Mouse (Mus musculus) T-helper 1 cell (primary cell): Measurements from ENCODE around the gene Prrg4.

Source experiments
- in situ Hi-C: fragments of 300-600 bp; cut with MboI, MseI; formaldehyde crosslinking; loops from one replicate; pipeline ENCODE4 v1.15.1; 2025; ENCODE audit warnings: high pct_unique_total_duplicates

The Prrg4 gene

DNA sequence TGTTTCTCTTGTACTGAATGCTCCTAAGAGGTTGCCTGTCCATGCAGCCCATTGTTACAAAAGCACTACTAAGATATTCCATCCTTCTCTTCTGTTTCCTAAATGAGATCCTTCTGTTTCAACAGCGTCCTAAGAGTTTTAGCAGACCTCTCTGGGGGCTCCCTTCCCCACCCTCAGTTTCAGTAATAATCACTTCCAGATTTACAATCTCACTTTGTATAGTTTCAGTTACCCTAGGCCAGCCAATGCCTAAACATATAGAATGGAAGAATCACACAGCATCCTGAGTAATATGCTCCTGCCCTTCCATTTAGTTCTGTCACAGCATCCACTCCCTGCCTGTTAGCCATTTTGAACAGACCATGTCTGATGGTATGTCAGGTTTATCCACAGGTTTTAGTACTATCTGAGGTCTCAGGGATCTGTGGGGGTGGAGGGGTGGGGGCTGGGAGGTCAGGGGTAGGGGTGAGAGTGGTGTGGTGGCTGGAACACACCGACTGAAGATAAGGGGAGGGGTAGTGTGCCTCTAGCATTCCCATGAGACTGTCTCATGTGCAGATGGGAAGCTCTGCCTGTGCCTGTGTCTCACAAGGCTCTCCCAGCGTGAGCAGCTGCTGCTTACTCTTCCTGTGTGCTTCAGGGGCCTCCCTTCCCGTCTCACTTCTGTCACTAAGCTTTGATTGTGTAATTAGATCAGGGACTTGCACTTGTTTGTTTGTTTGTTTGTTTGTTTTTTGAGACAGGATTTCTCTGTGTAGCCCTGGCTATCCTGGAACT lies 2.9 kb downstream of the Prrg4 start:
- in situ Hi-C loops: no loop called here

GRCm38 (mm10) chr2:104842559-104842958 lies 7.1 kb downstream of the Prrg4 start:
- in situ Hi-C loops: no loop called here

- in situ Hi-C loops: no loop called here
Measured at GRCm38 (mm10) chr2:104841736-104842135, 7.9 kb downstream of the Prrg4 start.

GRCm38 (mm10) chr2:104840974-104841373 lies 8.7 kb downstream of the Prrg4 start:
- in situ Hi-C loops: no loop called here

- in situ Hi-C loops: no loop called here
Measured at GRCm38 (mm10) chr2:104832486-104832885, 17.2 kb downstream of the Prrg4 start.

GRCm38 (mm10) chr2:104826191-104826590 lies 23.5 kb downstream of the Prrg4 start:
- in situ Hi-C loops: no loop called here

GRCm38 (mm10) chr2:104818763-104819162 lies 30.9 kb downstream of the Prrg4 start:
- in situ Hi-C loops: loop anchor here (5.0 kb wide), 1 partner anchor 864 kb away; no protein-coding TSS in a partner anchor

DNA sequence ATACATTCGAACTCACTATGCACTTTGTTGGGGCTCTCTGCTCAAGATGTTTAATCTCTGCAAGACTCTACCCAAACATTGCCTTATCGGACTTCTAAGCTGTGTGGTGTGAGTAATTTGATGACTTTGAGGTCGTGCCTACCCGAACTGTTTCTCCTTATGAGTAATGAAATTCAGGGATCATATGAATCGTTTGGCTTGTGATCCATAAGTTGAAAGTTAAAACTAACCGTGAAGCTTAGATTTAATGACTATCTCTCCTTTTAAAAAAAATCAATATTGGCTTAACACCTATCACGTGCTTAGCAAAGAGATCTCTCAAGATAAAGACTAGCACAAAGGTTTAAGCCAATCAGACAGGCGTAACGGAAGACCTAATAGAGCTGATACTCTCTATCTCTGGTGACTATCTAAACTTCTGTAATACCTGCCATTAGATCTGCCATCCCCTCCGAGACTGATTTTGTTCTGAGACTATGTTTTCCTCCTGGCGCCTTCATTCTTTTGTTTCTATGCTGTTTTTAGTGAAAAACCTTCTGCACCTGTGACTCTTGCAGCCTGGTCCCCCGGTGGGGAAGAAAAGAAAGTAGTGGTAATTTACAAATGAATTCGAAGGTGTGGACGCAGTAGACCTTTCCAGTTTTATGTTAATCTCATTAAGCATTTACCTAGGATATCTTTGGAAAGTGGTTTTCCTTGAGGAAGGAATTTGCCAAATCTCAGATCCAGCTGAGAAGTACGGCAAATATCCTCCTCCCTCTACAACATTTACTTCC lies 31.9 kb downstream of the Prrg4 start:
- in situ Hi-C loops: loop anchor here (5.0 kb wide), 1 partner anchor 865 kb away; no protein-coding TSS in a partner anchor

DNA sequence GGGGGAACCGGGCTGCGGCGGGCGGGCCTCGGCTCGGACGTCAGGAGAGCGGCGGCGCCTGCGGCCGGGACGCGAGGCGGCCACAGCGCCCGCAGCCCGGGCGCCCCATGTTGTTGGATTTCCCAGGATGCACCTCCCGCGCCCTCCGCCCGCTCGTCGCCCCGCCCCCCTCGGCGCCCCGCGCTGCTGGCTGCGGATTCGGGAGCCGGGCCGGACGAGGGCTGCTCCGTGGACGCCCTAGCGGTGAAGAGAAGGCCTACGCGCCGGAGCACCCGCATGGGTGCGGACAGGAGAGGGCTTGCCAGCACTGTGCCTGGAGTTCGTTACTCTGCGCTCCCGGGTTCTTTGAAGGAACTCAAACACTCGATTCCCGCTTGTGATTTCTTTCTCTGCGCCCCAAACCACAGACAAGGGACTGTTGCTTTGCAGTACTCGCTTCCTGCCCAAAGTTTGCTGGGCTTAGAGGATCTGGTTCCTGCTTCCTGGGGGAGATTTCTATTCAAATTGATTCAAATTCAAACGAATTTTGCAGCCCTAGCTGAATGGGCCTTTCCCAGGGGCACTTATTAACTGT lies 32.7 kb downstream of the Prrg4 start:
- in situ Hi-C loops: loop anchor here (5.0 kb wide), 1 partner anchor 865 kb away; no protein-coding TSS in a partner anchor

- in situ Hi-C loops: loop anchor here (5.0 kb wide), 1 partner anchor 866 kb away; no protein-coding TSS in a partner anchor
Measured at GRCm38 (mm10) chr2:104816371-104816827, 33.3 kb downstream of the Prrg4 start, which contains the start of gene Qser1. Gene Qser1 (minus strand): TSS chr2:104816760.

DNA sequence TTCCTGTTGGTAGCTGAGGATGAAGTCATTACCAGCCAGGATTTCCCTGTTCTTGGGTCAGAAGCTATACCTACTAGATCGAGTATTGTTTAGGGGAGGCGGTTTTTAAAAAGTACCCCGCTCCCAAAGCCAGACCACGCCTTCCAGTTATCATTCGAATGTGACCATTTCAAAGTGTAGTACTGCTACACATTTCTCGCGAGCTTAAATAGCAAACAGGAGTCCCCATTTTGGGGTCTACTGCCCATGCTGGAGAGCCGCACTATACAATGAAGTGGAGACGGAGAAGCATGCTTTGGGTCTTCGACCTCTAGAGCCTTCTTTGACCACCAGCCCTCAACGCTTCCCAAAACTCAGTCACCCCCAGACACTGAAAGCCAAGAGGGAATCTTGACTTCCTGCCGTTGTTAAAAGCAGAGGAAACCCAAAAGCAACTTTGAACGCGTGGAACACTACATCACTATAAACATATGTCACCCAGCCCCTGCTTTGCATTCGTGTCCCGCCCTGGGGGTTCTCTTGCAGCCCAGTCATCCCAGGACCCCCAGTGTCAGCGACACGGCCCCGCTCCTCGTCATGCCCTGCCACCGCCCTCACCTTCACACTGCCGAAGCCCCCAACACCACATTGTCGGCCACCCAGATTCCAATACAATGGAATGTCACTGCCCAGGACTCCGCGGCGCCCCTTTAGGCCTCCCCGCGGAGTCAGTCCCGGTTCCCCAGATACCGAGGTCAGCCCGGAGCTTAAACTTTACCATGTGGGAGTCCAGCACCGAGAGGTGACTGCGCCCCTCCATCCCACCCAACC lies 33.9 kb downstream of the Prrg4 start:
- in situ Hi-C loops: loop anchor here (5.0 kb wide), 1 partner anchor 867 kb away; no protein-coding TSS in a partner anchor

DNA sequence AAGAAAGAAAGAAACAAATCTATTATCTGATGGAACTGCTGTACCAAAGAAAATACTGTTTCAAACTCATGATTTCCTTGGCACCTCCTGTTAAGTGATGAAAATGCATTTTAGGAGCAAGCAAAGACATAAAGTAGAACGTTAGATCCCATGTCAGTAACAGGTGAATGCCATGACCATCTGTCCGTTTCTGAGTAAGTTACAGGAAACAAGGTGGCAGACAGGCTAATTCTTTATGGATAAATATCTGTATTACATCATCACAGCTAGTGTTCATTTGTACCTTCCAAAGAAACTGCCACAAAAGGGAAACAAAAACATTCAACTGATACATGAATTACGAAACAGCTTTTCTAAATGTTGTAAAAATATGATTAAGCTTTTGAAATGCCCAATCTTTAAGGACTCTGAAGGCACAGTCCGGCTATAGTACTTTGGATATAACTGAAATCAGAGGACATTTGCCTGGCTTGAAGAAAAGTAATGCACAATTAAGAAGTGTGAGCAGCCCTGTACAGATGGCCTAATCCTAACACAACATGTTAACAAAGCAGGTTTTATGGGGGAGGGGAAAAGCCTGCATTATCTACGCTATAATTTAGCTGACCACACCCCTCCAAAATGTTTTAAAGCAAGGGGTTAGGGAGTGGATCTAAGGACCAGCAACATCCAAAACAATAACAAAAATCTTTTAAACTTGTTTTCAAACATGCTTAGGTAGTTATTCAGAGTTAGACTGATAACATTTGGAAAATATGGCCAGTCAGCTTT lies 35.3 kb downstream of the Prrg4 start:
- in situ Hi-C loops: no loop called here

GRCm38 (mm10) chr2:104805435-104805834 lies 44.2 kb downstream of the Prrg4 start:
- in situ Hi-C loops: no loop called here
